Mouse (Mus musculus): ENCODE measurements around the gene Eef1akmt2.

The Eef1akmt2 gene

GRCm38 (mm10) chr7:132852173-132852844 lies at the start of gene Eef1akmt2:
Eef1akmt2 (minus strand) TSS chr7:132852673.
- ATAC-seq (ENCODE audit: low TSS enrichment) = peak; percentile 96

DNA sequence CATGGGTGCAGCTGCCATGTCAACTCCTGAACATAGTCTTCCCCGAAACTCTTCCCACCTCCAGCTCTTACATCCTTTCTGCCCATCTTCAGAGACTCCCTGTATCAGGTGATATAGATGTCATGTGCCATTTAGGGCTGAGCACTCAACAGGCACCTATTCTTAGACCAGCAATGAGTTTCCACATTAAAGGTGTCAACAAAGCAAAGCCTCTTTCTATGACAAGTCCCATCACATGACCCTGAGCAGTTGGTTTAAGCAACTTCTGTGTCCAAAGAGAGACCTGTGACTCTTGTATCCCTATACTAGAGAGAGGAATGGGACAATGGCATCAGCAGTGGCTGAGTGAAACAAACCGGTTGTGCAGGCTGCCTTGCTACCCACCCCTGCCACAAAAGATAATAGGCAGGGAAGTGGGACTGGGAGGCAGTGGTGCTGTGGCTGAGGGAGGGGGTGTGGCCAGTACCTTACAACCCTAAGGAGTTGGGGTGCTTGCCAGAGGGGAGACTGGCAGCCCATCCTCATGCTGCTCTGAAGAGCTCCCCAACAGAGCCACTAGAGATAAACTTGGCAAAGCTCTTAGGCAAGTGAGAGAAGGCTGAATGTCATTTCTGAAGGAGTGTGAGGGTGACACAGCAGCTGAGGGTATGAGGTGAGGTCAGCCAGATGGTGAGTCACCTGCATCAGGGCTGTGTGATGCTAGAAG lies 48.5 kb upstream of the Eef1akmt2 start:
- ATAC-seq (ENCODE audit: low TSS enrichment) = no peak

- ATAC-seq (ENCODE audit: low TSS enrichment) = no peak
Observed at GRCm38 (mm10) chr7:132898234-132898633, 45.8 kb upstream of the Eef1akmt2 start.

GRCm38 (mm10) chr7:132897258-132897657 lies 44.8 kb upstream of the Eef1akmt2 start:
- no peak for ATAC-seq (ENCODE audit: low TSS enrichment)

GRCm38 (mm10) chr7:132896206-132896815 lies 43.8 kb upstream of the Eef1akmt2 start:
- ATAC-seq (ENCODE audit: low TSS enrichment) = no peak

GRCm38 (mm10) chr7:132894841-132895555 lies 42.5 kb upstream of the Eef1akmt2 start:
- ATAC-seq (ENCODE audit: low TSS enrichment) = no peak

DNA sequence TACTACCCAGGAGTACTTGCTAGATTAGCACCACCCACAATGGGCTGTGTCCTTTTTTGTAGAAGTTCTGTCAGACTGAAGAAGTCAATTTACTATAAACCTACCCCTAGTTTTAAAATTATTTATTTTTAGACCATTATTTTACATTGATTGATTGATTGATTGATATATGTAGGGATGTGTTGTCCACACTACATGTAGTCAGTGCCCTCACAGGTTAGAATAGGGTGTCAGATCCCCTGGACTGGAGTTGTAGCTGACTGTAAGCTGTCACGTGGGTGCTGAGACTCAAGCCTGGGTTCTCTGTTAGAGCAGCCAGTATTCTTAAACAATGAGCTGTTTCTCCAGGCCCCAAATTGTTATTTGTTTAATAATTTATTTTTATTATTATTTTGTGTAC lies 40.9 kb upstream of the Eef1akmt2 start:
- ATAC-seq (ENCODE audit: low TSS enrichment) = no peak

GRCm38 (mm10) chr7:132892806-132893205 lies 40.3 kb upstream of the Eef1akmt2 start:
- ATAC-seq (ENCODE audit: low TSS enrichment) = no peak

DNA sequence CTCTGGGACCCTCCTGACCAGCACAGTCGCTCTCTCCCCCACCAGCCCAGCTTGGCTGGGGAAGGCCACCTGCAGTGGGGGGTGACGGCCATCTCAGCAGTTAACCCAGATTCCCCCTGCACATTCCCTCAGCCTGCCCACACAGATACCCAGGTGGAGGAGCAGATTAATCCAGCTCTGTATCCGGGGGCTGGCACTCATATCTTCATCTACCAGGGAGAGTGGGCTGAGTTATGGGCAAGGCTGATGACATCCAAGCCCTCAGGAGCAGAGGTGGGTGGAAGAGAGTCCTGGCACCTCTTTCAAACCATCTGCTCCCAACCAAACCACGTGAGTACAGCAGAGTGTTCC lies 39.8 kb upstream of the Eef1akmt2 start:
- peak; percentile 51 for ATAC-seq (ENCODE audit: low TSS enrichment)

GRCm38 (mm10) chr7:132891561-132892310 lies 39.3 kb upstream of the Eef1akmt2 start:
- peak; percentile 79 for ATAC-seq (ENCODE audit: low TSS enrichment)

DNA sequence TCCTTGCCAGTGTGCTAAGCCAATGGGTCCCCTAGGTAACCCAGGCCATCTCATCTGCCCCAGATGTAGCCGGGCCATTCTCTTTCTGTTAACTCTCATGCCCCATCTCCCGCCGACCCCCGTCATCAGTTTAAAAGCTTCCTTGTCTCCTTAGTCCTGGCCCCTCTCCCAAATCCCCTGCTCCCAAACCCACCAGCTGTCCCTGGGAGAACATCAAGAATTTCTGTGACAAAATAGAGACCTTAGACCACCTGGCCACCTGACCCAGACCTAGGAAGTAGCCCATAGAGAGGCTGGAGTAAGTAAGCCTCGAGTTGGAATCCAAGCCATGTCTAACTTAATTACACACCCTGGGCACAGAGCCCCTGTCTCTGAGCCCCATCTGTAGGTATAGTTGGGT lies 37.7 kb upstream of the Eef1akmt2 start:
- ATAC-seq (ENCODE audit: low TSS enrichment) = no peak

DNA sequence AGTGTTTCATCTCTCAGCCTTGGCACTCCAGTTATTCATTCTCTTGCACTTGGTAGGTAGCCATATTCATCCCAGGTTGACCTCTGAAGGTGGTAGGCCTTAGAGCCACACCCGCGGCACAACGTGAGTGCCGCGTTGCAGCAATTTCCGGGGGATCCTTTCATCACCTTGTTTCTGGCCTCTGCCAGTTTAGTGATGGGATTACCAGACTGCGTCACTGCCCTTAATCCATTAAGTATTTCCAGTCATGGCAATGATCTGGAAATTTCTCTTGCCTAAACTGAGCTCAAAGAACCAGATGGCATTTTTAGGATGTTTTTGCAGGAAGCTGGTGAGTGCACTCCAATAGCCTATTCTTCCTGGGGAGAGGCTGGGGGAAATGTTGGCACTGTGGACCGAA lies 37.2 kb upstream of the Eef1akmt2 start:
- no peak for ATAC-seq (ENCODE audit: low TSS enrichment)

DNA sequence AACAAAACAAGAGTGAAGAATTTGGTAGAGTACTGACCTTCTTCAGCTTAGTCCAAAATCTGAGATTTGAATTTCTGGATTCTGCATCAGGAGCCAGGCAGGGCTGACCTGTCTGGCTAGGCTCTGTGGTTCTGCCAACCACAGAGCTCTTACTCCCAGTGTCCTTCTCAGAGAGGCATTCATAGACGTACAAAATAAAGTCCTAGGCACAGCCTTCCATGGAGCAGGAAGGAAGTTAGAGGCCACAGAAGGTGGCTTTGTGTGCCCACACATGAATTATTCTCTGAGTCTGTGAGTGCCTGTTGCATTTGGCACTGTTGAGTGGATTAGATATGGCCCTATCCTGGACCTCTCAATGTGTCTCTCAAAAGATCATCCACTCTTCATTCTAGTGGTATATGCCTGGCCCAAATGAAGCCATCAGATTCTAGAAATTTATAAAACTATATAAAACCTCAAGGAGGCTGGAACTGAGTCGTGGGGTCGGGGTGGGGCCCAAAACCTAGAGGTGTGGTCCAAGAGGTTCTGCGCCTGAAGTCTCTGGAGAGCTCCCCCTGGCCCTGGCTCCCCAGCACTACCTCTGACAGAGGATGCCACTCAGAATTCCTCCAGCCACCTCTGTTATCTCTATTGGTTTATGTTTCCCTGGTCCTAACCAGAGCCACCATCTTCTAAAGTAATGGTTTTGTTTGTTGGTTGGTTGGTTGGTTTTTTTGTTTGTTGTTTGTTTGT lies 36.2 kb upstream of the Eef1akmt2 start:
- no peak for ATAC-seq (ENCODE audit: low TSS enrichment)

GRCm38 (mm10) chr7:132888052-132888451 lies 35.6 kb upstream of the Eef1akmt2 start:
- no peak for ATAC-seq (ENCODE audit: low TSS enrichment)

- no peak for ATAC-seq (ENCODE audit: low TSS enrichment)
Observed at GRCm38 (mm10) chr7:132887019-132887804, 34.7 kb upstream of the Eef1akmt2 start.

DNA sequence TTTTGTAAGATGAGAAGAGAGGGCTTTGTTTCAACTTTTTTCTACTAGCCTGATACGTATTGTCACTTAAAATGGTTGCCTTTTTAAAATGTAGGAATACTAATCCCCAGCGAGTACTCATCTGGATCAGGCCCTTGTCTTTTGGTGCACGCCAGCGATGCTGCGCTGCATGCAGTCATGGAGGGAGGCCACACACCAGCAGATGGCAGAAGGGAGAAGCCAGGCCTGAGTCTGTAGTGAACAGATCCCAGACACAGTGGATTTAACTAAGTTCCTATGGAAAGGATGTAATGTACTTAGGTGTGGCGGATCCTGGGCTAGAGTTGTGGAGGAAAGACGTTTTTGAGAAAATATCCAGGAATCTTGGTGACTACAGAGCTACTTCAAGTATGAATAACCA lies 31.6 kb upstream of the Eef1akmt2 start:
- peak; percentile 67 for ATAC-seq (ENCODE audit: low TSS enrichment)

- ATAC-seq (ENCODE audit: low TSS enrichment) = 0 out of 2 replicates have a peak, but pooled peaks have one; percentile 45
Observed at GRCm38 (mm10) chr7:132882343-132882742, 29.9 kb upstream of the Eef1akmt2 start.

- ATAC-seq (ENCODE audit: low TSS enrichment) = no peak
Observed at GRCm38 (mm10) chr7:132880276-132880675, 27.8 kb upstream of the Eef1akmt2 start.

GRCm38 (mm10) chr7:132875391-132876086 lies 23.1 kb upstream of the Eef1akmt2 start:
- no peak for ATAC-seq (ENCODE audit: low TSS enrichment)

- no peak for ATAC-seq (ENCODE audit: low TSS enrichment)
Observed at GRCm38 (mm10) chr7:132873043-132873442, 20.6 kb upstream of the Eef1akmt2 start.
